Mouse (Mus musculus): ENCODE data around the gene Adcy4.

- TF ChIP-seq CTCF (IDR thresholded peaks at IDR 0.05; ENCODE audit: borderline replicate concordance, insufficient read depth, low read length) (no peak), POLR2A (IDR thresholded peaks at IDR 0.05; ENCODE audit: low read depth, low read length) (no peak)
Observed at GRCm38 (mm10) chr14:55779656-55780055, 4.2 kb downstream of the Adcy4 start.
